Mouse (Mus musculus) hindlimb bud, embryonic 11.5 days (tissue): ENCODE measurements around the gene Pgf.
"Not testable (repeated sequence)": the region's sequence is repeated elsewhere in the genome, so short reads cannot be mapped to it uniquely, and the experiment has no call there.

Experiments used
- DNase-seq: peaks from one replicate; pipeline ENCODE4 v3.0.0-alpha.2; 2012; ENCODE audit warnings: low read depth, low spot score; ENCODE audit errors: extremely low spot score

Pgf gene

DNA sequence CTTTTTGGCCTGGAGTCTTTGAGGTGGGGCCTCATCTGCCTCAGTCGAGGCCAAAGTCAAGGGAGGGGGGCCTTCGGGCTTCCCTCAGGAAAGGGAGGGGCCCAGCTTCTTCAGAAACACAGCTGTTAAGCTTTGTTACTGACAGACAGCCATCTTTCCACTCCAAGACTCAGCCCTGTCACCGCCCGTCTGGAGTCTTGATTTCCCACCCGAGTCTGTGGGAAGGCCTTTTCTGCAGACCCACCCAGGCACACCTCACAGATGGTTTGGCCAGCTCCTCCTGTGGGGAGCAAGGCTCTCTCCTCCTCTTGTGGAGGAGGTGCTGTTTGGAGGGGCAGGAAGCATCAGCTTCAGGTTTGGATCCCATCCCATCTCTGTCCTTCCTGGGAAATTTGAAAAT, 18.0 kb downstream of the Pgf start:
- no peak for DNase-seq

GRCm38 (mm10) chr12:85158801-85159200, 18.8 kb downstream of the Pgf start:
- DNase-seq, result no peak

GRCm38 (mm10) chr12:85157797-85158460, 19.7 kb downstream of the Pgf start:
- DNase-seq, result no peak

- no peak for DNase-seq
Observed at GRCm38 (mm10) chr12:85156324-85156723, 21.3 kb downstream of the Pgf start.

- DNase-seq, result no peak
Observed at GRCm38 (mm10) chr12:85153011-85153410, 24.6 kb downstream of the Pgf start.

DNA sequence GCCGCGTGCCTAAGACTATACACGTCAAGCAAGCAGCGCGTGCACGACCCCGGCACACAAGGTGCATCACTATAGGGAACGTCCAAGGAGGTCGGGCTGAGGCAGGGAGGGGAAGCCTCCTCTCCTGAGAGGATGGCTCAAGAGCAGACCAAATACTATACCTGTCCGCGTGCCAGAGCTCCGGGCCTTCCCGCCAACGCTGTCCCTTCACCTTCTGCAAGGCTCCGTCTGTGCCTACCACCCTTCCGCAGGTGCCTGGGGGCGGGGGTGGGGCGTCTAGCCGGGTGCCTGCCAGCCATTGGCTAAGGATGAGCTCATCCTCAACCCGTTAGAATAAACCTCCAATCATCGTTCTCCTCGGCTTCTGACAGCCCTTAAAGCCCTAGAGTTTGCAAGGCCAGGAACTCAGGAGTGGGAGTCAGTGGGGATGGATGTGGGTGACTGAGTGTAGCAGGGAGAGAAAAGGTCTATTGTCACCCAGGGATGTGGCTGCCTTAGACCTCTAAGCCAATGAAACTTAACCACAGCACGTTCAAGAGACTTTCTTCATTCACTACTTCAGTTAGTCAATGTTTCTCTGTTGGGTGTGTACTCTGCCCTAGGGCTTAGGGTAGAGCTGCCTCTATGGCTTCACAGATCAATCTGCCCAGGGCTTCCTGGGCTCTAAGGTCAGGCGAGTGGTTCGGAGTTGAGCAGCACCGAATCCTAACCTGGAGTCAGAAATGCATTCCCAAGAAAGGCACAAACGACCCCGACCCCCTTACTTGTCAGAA, 26.4 kb downstream of the Pgf start, which contains the start of gene Rps6kl1:
TSS of gene Rps6kl1 (minus strand) at position 263 of the 773 bp plus-strand sequence.
- no peak for DNase-seq

GRCm38 (mm10) chr12:85150321-85151001, 27.1 kb downstream of the Pgf start:
- no peak for DNase-seq

GRCm38 (mm10) chr12:85146881-85147280, 30.7 kb downstream of the Pgf start:
- DNase-seq, result no peak

DNA sequence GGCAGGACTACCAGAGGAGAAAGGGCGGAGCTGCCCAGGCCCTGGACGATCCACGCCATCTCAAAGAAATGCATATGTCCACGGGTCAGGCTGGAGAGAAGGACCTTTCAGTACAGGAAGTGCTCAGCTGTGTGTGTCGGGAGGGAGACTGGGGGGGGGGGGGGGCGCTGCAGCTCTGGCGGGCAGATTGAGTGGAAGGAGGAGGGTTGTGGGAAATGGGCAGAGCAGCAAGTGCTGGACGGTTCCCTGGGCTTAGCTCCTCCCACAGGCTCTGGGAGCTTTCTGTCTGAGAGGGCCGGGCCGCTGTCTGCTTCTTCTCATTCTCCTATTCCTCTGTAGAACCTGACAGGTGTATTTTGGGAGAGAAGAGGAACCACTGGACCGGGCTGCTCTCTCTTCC, 31.2 kb downstream of the Pgf start:
- DNase-seq, result no peak

DNA sequence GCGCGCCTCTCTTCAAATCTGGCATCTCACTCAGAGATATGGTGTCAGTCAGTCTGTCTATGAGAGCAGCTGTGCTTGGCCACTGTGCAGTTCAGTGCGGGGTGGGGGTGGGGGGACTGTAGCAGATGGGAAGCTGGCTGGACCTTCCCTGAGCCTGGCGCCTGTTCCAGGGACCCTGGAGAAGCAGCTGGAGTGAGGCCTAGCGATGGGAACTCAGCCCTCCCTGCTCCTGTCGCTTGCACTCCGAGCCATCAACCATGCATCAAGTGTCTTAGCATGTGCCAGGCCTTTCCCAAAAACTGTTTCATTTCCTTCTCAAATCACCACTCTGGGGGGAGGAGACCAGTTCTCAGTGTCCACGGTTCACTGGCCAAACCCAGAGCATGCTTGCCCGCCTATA, 32.0 kb downstream of the Pgf start:
- no peak for DNase-seq

GRCm38 (mm10) chr12:85144821-85145220, 32.8 kb downstream of the Pgf start:
- DNase-seq, result no peak

DNA sequence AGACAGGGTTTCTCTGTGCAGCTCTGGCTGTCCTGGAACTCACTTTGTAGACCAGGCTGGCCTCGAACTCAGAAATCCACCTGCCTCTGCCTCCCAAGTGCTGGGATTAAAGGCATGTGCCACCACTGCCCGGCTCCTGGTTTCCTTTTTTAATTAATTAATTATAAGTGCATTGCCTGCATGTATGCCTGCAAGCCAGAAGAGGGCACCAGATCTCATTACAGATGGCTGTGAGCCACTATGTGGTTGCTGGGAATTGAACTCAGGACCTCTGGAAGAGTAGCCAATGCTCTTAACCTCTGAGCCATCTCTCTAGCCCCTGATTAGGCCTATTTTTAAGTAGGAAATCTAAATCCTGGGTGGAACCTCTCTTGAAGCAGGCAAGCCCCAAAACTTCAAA, 33.3 kb downstream of the Pgf start:
- not testable (repeated sequence) for DNase-seq

DNA sequence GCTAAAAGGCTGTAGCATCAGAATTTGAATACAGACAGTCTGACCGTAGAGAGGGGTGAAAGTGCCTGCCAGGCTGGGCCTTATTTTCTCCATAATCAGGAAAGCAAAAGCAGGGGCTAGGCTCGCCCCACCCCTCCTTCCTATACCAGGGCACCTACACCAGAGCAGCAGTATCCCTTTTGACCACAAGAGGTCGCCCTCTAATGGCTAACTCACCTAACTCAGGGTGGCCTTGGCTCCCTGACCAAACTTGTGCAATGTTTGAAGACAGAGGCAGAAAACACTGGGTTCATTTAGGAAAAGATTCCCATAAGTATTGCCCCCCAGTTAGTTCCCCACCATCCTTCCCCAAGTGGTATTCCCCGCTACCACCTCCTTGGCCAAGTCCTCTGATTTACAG, 34.8 kb downstream of the Pgf start:
- peak; percentile 95 for DNase-seq

DNA sequence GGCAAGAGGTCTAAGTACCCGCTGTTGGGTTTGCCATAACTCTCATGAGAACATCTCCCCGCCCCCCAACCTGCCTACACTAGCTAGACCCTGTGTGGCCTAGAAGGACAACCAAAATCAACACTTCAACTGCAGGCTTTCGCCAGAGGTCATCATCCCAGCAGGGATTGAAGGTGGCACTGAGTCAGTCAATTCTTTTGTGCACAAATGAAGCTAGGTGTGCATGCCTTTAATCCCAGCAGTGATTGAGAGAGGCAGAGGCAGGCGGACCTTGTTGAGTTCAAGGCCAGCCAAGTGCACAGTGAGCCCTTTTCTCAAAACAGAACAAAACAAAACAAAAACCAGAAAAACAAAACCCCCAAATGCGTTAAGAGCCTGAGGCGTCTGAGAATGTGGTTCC, 36.5 kb downstream of the Pgf start:
- DNase-seq, result no peak

GRCm38 (mm10) chr12:85140036-85140701, 37.4 kb downstream of the Pgf start:
- no peak for DNase-seq

DNA sequence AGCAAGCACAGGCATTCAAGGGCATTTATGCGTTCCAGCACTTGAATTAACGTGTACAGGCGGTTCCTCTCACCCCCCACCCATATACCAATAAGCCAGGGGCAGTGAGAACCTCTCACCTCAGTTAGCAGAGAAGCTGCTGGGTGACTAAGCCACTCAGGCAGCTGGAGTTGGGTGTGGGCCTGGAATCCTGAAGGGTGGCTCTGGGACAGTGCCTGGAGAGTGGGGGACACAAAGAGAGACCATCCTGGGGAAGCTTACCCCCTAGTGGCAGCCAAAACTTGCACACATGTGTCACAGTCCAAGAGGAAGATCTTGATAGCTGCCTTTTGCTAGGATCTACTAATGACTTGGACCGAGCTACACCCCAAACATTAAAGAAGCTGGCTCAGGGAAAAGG, 41.0 kb downstream of the Pgf start:
- DNase-seq, result no peak

DNA sequence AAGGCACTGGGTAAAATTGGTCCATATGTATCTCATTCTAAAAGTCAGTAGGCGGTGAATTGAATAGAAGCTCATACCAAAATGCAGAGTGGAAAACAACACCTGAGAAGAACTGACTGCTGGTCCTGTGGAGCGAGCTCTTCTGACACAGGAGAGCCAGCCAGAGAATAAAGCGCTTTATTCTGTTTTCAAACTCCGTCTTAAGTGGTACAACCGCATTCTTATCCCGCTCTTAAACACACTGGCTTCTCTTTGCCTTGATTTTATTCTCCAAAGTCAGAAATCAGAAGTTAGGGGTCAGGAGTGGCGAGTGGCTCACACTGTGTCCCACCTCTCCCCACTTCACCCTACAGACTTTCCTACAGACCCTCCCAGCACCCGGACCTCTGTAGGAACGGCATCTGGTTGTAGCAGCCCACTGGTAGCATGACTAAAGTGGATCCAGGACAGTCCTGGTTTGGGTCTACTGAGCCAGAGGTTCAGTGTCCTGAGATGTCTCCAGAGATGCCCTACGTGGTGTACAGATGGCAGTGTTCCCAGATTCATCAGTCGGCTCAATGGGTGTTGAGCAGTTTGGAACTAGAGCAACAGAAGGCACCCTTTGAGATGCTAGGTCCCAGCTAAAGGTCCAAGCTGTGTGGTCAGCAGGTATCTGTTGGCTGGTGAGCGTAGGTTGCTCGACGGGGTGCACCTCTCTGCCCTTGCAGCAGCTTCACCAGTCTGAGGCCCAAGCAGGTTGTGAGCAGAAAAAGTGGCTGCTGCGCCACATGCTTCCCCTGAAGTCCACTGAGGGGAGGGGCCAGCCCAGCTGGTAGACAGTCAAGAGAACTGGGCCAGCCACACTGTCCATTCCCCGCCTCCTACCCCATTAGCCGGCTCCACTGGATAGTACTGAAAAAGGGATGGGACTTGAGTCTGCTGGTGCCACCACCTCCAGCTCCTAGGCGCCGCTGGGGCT, 41.8 kb downstream of the Pgf start:
- no peak for DNase-seq

GRCm38 (mm10) chr12:85134043-85134794, 43.4 kb downstream of the Pgf start:
- no peak for DNase-seq

GRCm38 (mm10) chr12:85131361-85131760, 46.2 kb downstream of the Pgf start:
- no peak for DNase-seq
